Mouse (Mus musculus) liver, embryonic 11.5 days (tissue): Measurements from ENCODE around the gene Alpl. TPM values are rescaled to one million over a fixed set of nuclear protein-coding genes. Genes with fewer than 3 reads are reported as not detected.

Experiments
- ATAC-seq: fragments of 200-750 bp; cut with Nextera tagmentation; replicated peaks from 2 replicates; pipeline ENCODE4 v1.8.0; 2017; ENCODE audit warnings: moderate number of reproducible peaks, mild to moderate bottlenecking, moderate TSS enrichment, moderate library complexity; ENCODE audit not compliant: low FRiP score
- DNase-seq: peaks from one replicate; pipeline ENCODE4 v3.0.0-alpha.2; 2017; ENCODE audit warnings: low spot score
- H3K27ac ChIP-seq: fragments of 300-500 bp; sonication (generic); 2 replicates; pipeline ENCODE4 v1.5.1; 2014; ENCODE audit warnings: mild to moderate bottlenecking, low read depth, low read length, control low read depth
- H3K27me3 ChIP-seq: fragments of 300-500 bp; sonication (generic); replicated peaks from 2 replicates; pipeline ENCODE4 v1.6.1; 2014; ENCODE audit warnings: low read length, mixed read lengths; ENCODE audit not compliant: control insufficient read depth, insufficient read depth
- H3K36me3 ChIP-seq: fragments of 300-500 bp; sonication (generic); 2 replicates; pipeline ENCODE4 v1.6.1; 2014; ENCODE audit warnings: mild to moderate bottlenecking, low read length, moderate library complexity, mixed read lengths; ENCODE audit not compliant: control insufficient read depth, insufficient read depth
- H3K4me1 ChIP-seq: fragments of 300-500 bp; sonication (generic); replicated peaks from 2 replicates; pipeline ENCODE4 v1.6.1; 2014; ENCODE audit warnings: low read length, mixed read lengths; ENCODE audit not compliant: control insufficient read depth, insufficient read depth
- H3K4me2 ChIP-seq: fragments of 300-500 bp; sonication (generic); 2 replicates; pipeline ENCODE4 v1.6.1; 2014; ENCODE audit warnings: mild to moderate bottlenecking, control low read depth, moderate library complexity
- H3K4me3 ChIP-seq: fragments of 300-500 bp; sonication (generic); 2 replicates; pipeline ENCODE4 v1.5.1; 2014; ENCODE audit warnings: low read depth, low read length, control low read depth
- H3K9ac ChIP-seq: fragments of 300-500 bp; sonication (generic); 2 replicates; pipeline ENCODE4 v1.6.1; 2014; ENCODE audit warnings: low read depth, low read length, control low read depth
- H3K9me3 ChIP-seq: fragments of 300-500 bp; sonication (generic); 2 replicates; pipeline ENCODE4 v1.6.1; 2016; ENCODE audit warnings: low read length, inconsistent platforms, mixed read lengths; ENCODE audit not compliant: control insufficient read depth
- WGBS: fragments of 180-500 bp; shearing (Covaris S2); extraction: QIAGEN DNeasy Blood & Tissue Kit; methylation state at CpG from one replicate; pipeline ENCODE4 v1.1.7; 2014; 5-methylcytosine and 5-hydroxymethylcytosine counted together
- polyA plus RNA-seq: library from polyadenylated mRNA; unstranded; fragments of >200 nt; fragmentation: Nextera tagmentation; extraction: Ambion mirVana; gene quantifications from 2 replicates; pipeline ENCODE4 v1.2.1, GENCODE M21; 2014

Alpl gene
- polyA plus RNA-seq, 1 experiment from 2014 or later = 5.7 TPM

DNA sequence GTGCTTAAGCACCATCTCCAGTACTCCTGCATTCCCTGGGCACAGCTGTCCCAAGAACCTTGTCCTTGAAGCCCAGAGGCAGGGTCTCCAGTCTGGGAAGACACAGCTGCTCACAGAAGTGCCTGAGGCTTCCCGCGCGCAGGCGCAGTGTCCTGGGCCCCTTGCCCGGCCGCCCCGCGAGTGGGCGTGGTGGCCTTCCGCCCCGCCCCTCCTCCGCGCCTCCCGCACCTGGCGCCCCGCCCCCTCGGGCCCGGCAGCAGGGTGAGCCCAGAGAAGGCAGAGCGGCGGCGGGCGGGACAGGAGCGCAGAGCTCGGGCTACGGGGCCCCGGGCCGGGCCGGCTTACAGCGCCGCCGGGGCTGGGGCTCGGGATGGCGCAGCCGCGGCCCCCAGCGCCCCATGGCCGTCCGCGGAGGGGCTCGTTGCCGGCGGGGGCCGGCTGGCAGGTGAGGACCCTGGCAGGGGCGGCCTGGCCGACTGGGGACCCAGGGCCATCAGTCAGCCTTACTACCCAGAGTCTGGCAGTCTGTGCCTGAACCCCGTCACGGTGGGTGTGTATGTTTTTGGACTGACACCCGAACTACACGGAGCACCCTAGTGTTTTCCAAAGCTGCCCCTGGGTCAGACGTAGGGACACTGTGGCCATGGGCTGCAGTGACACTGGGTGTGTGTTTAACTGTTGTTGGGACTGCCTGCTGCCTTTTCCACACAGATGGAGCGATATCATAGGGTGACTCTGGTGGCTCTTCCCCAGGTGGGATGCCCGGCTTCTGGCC is 88.8 kb downstream of the Alpl start:
- no peaks in the 10 kb centered on the region for H3K36me3 ChIP-seq
- peak overlapping the region; percentile 54 for H3K4me3 ChIP-seq
- peak overlapping the region; percentile 30 for H3K27ac ChIP-seq
- peak; percentile 82 for ATAC-seq
- WGBS = 4% methylated on average over 52 of the region's 52 CpGs
- H3K9me3 ChIP-seq = no peaks in the 10 kb centered on the region
- peaks cover 17% of the 10 kb centered on the region for H3K27me3 ChIP-seq
- peak overlapping the region; percentile 69 for H3K4me2 ChIP-seq
- H3K9ac ChIP-seq = peak overlapping the region; percentile 15; the same call in 1 of the 2 replicates
- H3K4me1 ChIP-seq = peaks cover 3% of the 10 kb centered on the region
- peak; percentile 84 for DNase-seq

DNA sequence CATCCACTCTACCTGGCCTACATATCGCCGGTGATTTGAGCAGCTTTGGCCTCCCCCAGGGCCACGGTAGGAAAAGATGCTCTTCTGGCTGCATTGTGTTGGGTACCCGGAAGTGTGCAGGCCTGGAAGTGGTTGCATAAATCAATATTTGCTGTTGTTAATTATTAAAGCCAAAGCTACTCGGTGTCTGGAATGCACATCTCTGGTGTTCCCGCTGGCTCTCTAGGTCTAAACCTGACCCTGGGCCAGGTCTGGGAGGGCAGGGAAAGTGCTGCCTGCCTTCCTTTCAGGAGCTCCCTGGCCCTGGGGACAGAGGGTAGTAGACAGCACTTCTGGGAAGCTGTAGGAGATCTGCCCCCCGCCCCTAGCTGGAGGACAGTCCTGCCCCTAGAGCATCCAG is 89.7 kb downstream of the Alpl start:
- ATAC-seq (no peak), DNase-seq (no peak)
- Histone ChIP-seq H3K27me3 (peaks cover 17% of the 10 kb centered on the region), H3K4me2 (peak overlapping the region; percentile 69), H3K9me3 (no peaks in the 10 kb centered on the region), H3K4me3 (0 out of 2 replicates have a peak overlapping the region, but pooled peaks have one; percentile 54), H3K27ac (peak overlapping the region; percentile 30), H3K9ac (no peak overlapping the region), H3K4me1 (peaks cover 3% of the 10 kb centered on the region; the same call in 1 of the 2 replicates), H3K36me3 (no peaks in the 10 kb centered on the region)
- 70% methylated on average over 7 of the region's 7 CpGs for WGBS

DNA sequence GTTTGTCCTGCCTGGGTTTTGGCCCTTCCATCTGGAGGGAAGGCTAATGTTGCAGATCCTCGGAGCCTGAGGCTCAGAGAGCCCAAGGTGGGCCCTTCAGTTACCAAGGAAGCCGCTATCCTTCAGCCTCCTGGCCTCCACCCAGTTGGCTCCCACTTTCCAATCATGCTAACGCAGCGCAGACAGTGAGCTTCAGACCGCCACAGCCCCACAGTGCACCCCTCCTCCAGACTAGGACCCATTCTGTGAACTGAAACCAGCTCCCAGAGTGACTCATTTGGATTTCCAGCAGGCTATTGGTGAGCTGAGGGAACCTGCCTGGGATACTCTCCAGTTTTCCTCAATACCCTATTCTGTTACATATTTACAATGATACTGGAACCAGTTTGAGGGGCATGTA is 90.8 kb downstream of the Alpl start:
- Histone ChIP-seq H3K4me3 (no peak overlapping the region), H3K27me3 (peaks cover 17% of the 10 kb centered on the region), H3K36me3 (no peaks in the 10 kb centered on the region), H3K4me1 (peaks cover 7% of the 10 kb centered on the region), H3K9me3 (no peaks in the 10 kb centered on the region), H3K4me2 (no peak overlapping the region), H3K9ac (no peak overlapping the region; the same call in 1 of the 2 replicates), H3K27ac (no peak overlapping the region)
- 71% methylated on average over 5 of the region's 5 CpGs for WGBS
- no peak for ATAC-seq
- no peak for DNase-seq

DNA sequence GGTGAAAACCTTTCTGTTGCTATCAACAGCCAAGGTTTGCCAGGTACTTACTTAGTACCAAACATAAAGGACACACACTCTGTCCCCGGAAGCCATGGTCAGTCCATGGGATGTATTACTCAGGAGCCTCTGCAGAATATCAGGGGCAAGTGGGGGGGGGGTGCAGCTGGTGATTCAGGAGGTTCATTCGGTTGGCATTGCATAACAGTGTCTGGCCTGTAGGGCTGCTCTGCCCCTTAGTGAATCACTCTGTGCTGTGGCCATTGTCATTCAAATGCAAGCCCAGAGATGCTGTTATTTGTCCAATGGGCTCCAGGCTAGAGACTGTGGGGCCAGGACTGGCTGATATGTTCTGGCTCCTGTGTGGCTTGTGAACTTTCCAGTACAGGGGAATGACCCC is 91.6 kb downstream of the Alpl start:
- H3K27ac ChIP-seq = no peak overlapping the region
- no peak overlapping the region for H3K9ac ChIP-seq
- peaks cover 9% of the 10 kb centered on the region for H3K4me1 ChIP-seq
- DNase-seq (no peak), ATAC-seq (no peak)
- H3K27me3 ChIP-seq = peaks cover 17% of the 10 kb centered on the region
- 59% methylated on average over 2 of the region's 2 CpGs for WGBS
- H3K4me3 ChIP-seq = no peak overlapping the region
- no peaks in the 10 kb centered on the region for H3K9me3 ChIP-seq
- no peaks in the 10 kb centered on the region for H3K36me3 ChIP-seq
- H3K4me2 ChIP-seq = no peak overlapping the region

DNA sequence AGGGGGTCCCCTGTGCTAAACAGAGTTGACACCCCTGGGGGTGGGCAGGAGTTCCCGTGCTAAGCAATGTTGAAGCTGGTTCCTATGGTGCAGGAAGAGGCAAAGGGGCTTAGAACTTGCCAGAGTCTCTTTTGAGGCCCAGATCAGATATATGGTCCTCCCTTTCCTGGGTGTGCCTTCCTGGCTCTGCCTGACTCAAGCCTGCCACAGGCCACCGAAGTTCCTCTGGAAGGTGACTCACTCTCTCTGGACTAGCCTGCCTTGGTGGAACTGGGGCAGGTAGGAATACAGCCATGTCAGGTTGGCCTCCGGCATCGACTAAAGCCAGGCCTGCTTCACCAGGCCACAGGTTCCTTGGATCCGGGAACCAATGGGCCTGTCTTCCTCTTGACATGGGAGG is 93.1 kb downstream of the Alpl start:
- DNase-seq (no peak), ATAC-seq (no peak)
- H3K9me3 ChIP-seq = no peaks in the 10 kb centered on the region
- no peaks in the 10 kb centered on the region for H3K36me3 ChIP-seq
- no peak overlapping the region for H3K4me2 ChIP-seq
- H3K4me1 ChIP-seq = peaks cover 9% of the 10 kb centered on the region
- no peak overlapping the region for H3K4me3 ChIP-seq
- WGBS = 71% methylated on average over 5 of the region's 5 CpGs
- no peak overlapping the region for H3K27ac ChIP-seq
- H3K9ac ChIP-seq = no peak overlapping the region
- peaks cover 9% of the 10 kb centered on the region; the same call in 1 of the 2 replicates for H3K27me3 ChIP-seq

DNA sequence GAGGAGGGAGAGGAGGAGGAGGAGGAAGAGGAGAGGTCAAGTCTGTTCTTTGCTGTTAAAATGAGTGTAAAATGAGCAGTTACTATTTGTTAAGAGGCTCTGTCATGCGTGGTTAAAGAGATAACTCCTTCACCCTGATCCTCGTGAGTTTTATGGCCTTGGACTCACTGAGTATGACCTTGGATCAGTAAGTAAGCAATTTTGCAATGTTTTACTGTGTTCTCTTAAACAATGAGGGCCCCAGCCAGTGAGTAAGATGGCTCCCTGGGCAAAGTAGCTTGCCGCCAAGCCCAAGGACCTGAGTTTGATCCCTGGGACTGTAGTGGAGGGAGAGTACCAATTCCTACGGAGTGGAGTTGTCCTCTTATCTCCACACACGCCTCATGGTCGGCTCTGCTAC is 95.2 kb downstream of the Alpl start:
- H3K4me3 ChIP-seq = no peak overlapping the region
- H3K4me2 ChIP-seq = no peak overlapping the region
- no peak overlapping the region for H3K27ac ChIP-seq
- no peak overlapping the region for H3K9ac ChIP-seq
- H3K36me3 ChIP-seq = no peaks in the 10 kb centered on the region
- 39% methylated on average over 6 of the region's 6 CpGs for WGBS
- peaks cover 6% of the 10 kb centered on the region for H3K4me1 ChIP-seq
- ATAC-seq (no peak), DNase-seq (no peak)
- H3K9me3 ChIP-seq = no peaks in the 10 kb centered on the region
- H3K27me3 ChIP-seq = 0 out of 2 replicates have a peak, but pooled peaks cover 3% of the 10 kb centered on the region

DNA sequence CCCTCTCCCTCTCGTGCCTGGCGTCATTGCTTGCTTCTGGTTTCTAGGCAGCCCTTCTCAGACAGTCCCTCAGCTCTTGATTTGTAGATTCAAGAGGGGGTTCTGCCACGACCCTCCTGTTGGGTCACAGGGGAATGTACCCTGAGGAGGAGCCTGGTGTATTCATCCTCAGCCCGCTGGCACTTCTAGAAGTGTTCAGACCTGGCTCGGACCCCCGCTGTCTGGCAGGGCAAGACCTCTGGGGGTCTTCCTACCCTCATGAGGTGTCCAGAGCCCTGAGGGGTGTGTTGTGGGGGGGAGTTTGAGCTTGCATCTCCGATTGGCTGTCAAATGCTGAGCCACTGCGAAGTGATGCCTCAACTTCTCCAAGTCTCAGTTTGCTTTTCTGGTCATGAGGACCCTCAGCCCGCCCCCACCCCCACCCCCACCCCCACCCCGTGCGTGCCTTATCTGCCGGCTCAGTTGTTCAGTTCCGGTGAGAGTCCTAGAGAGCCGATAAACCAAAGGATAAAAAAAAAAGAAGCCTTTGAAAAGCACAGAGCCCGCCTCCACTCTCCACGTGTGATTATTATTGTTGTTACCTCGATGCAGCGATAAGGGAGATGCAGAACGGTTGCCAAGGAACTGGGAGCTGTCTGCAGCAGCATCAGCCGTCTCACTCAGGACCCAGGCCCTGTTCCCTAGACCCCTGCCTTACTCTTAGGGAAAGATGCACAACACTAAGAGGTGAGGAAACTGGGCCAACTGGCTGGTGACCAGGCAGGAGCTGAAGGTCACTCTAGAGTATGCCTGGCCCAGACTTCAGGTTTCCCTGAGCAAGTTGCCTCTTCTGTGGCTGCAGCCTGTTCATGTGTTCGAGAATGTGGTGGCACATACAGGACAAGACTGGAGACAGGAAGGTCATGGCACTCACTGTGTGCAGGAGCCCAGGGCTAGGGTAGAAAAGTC is 96.6 kb downstream of the Alpl start:
- Histone ChIP-seq H3K4me2 (no peak overlapping the region), H3K27ac (no peak overlapping the region), H3K4me1 (peaks cover 6% of the 10 kb centered on the region), H3K27me3 (no peaks in the 10 kb centered on the region), H3K9ac (no peak overlapping the region), H3K36me3 (no peaks in the 10 kb centered on the region), H3K4me3 (no peak overlapping the region), H3K9me3 (no peaks in the 10 kb centered on the region)
- DNase-seq (no peak), ATAC-seq (no peak)
- WGBS = 44% methylated on average over 21 of the region's 21 CpGs

DNA sequence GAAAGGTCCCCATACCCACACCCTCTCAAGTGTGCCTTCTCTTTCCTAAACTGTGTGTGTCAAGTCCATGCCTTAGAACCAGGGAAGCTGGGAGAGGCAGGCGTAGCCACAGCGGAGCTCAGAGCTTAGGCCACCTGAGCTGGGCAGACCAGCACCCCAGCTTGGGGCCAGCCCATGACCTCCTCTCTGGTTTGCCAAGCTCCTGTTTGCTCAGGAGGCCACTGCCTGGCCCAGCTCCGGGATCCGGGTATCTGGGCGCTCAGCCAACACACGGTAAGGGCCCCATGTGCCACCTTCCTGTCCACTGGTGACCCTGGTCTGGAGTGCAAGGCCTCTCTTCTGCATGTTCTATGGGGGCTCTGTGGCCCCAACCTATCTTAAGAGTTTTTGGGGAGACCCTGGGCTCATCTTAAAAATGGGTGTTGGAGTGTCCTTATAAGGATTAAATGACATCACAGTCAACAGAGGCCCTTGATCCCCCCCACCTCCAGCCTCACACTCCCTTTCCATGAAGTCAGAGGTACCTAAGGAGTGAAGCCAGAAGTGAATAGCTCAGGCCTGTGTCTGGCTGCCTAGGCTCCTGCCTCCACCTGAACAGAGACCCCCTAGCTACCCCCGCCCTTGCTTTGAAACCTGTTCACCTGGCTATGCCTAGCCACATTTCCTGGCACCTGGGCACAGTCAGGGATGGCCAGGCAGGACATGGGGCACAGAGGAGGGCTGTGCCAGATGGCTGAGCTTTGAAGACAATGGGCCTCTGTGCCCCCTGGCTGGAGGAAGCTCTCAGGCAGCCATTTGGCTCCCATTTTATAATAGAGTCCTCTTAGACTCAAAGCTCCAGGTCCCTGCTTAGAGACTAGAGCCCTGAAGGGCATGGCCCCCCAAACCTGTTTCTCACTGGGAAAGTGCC is 97.9 kb downstream of the Alpl start:
- peaks cover 6% of the 10 kb centered on the region for H3K4me1 ChIP-seq
- H3K27me3 ChIP-seq = no peaks in the 10 kb centered on the region
- ATAC-seq (no peak), DNase-seq (no peak)
- no peaks in the 10 kb centered on the region for H3K36me3 ChIP-seq
- H3K4me3 ChIP-seq = no peak overlapping the region
- H3K27ac ChIP-seq = no peak overlapping the region
- no peak overlapping the region for H3K4me2 ChIP-seq
- no peaks in the 10 kb centered on the region for H3K9me3 ChIP-seq
- 73% methylated on average over 7 of the region's 7 CpGs for WGBS
- H3K9ac ChIP-seq = no peak overlapping the region
